Mouse (Mus musculus): ENCODE results near the gene Rgl1. TPM values are rescaled to one million over a fixed set of nuclear protein-coding genes. Genes with fewer than 3 reads are reported as not detected.

Gene Rgl1
- polyA plus RNA-seq, 1 experiment from 2014 or later: 13.9 TPM

GRCm38 (mm10) chr1:152508481-152509220 is 257.5 kb downstream of the Rgl1 start:
- H3K4me1 ChIP-seq (ENCODE audit: control insufficient read depth, insufficient read depth, low read length): no peaks in the 10 kb centered on the region
- no peak overlapping the region for H3K4me2 ChIP-seq (ENCODE audit: low read length)
- H3K4me3 ChIP-seq (ENCODE audit: low read depth, low read length): no peak overlapping the region
- no peak overlapping the region for H3K9ac ChIP-seq (ENCODE audit: low read depth, low read length)
- H3K9me3 ChIP-seq (replicated peaks; ENCODE audit: control insufficient read depth, low read length, poor library complexity, severe bottlenecking): no peaks in the 10 kb centered on the region
- 90% methylated on average over 11 of the region's 11 CpGs for WGBS
- ATAC-seq: no peak
- no peaks in the 10 kb centered on the region for H3K27me3 ChIP-seq (ENCODE audit: control insufficient read depth, insufficient read depth, low read depth, low read length)
- no peaks in the 10 kb centered on the region for H3K36me3 ChIP-seq (ENCODE audit: control insufficient read depth, insufficient read depth, low read length)
- no peak overlapping the region for H3K27ac ChIP-seq (ENCODE audit: low read length)

DNA sequence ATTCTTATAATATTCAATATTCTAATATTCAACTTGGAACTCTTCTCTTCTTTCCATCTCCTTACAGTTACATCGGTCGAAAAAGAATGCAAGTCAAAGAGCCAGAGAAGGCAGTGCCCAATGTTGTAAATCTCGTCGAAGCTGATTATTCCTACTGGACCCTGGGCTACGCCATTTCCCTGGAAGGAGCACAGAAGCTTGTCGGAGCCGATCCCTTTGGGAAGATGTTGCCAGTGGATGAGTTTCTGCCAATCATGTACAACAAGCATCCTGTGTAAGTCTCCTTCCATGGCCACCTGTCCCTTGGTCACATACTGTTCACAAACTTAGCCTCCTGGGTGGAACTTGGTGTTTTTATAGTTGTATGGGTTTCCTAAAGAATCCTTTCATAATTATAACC is 259.4 kb downstream of the Rgl1 start:
- Histone ChIP-seq H3K9ac (ENCODE audit: low read depth, low read length) (no peak overlapping the region), H3K27ac (ENCODE audit: low read length) (no peak overlapping the region), H3K9me3 (replicated peaks; ENCODE audit: control insufficient read depth, low read length, poor library complexity, severe bottlenecking) (no peaks in the 10 kb centered on the region), H3K4me3 (ENCODE audit: low read depth, low read length) (no peak overlapping the region), H3K36me3 (ENCODE audit: control insufficient read depth, insufficient read depth, low read length) (no peaks in the 10 kb centered on the region), H3K27me3 (ENCODE audit: control insufficient read depth, insufficient read depth, low read depth, low read length) (no peaks in the 10 kb centered on the region), H3K4me1 (ENCODE audit: control insufficient read depth, insufficient read depth, low read length) (no peaks in the 10 kb centered on the region), H3K4me2 (ENCODE audit: low read length) (no peak overlapping the region)
- ATAC-seq: no peak
- 95% methylated on average over 7 of the region's 7 CpGs for WGBS

DNA sequence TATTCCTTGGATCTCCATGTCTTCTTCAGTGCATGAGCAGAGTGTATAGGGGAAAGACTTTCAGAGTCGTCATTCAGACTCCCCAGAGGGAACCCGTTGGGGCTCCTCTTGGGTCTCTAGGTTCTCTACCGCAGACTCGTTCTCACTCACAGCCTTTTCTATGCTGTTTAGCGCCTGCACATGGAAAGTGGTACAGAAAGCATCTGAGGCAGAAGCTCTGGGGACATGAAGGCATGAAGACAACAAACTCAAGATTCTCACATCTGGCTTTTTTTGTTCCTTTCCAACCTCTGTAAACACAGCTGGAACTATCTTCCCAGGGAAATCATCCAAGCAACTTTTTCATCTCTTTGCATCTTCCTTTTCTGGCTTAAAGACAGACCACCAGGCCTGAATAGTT is 260.0 kb downstream of the Rgl1 start:
- Histone ChIP-seq H3K9ac (ENCODE audit: low read depth, low read length) (no peak overlapping the region), H3K27ac (ENCODE audit: low read length) (no peak overlapping the region), H3K9me3 (replicated peaks; ENCODE audit: control insufficient read depth, low read length, poor library complexity, severe bottlenecking) (no peaks in the 10 kb centered on the region), H3K4me3 (ENCODE audit: low read depth, low read length) (no peak overlapping the region), H3K4me2 (ENCODE audit: low read length) (no peak overlapping the region), H3K36me3 (ENCODE audit: control insufficient read depth, insufficient read depth, low read length) (no peaks in the 10 kb centered on the region), H3K4me1 (ENCODE audit: control insufficient read depth, insufficient read depth, low read length) (no peaks in the 10 kb centered on the region), H3K27me3 (ENCODE audit: control insufficient read depth, insufficient read depth, low read depth, low read length) (no peaks in the 10 kb centered on the region)
- WGBS: 89% methylated on average over 5 of the region's 5 CpGs
- ATAC-seq: no peak

- 84% methylated on average over 12 of the region's 12 CpGs for WGBS
- Histone ChIP-seq H3K4me1 (ENCODE audit: control insufficient read depth, insufficient read depth, low read length) (no peaks in the 10 kb centered on the region; the same call in 1 of the 2 replicates), H3K27ac (ENCODE audit: low read length) (no peak overlapping the region), H3K9me3 (replicated peaks; ENCODE audit: control insufficient read depth, low read length, poor library complexity, severe bottlenecking) (no peaks in the 10 kb centered on the region), H3K9ac (ENCODE audit: low read depth, low read length) (no peak overlapping the region), H3K36me3 (ENCODE audit: control insufficient read depth, insufficient read depth, low read length) (no peaks in the 10 kb centered on the region), H3K4me2 (ENCODE audit: low read length) (no peak overlapping the region), H3K4me3 (ENCODE audit: low read depth, low read length) (no peak overlapping the region), H3K27me3 (ENCODE audit: control insufficient read depth, insufficient read depth, low read depth, low read length) (no peaks in the 10 kb centered on the region)
- no peak for ATAC-seq
Measured at GRCm38 (mm10) chr1:152499802-152500201, 266.3 kb downstream of the Rgl1 start.

DNA sequence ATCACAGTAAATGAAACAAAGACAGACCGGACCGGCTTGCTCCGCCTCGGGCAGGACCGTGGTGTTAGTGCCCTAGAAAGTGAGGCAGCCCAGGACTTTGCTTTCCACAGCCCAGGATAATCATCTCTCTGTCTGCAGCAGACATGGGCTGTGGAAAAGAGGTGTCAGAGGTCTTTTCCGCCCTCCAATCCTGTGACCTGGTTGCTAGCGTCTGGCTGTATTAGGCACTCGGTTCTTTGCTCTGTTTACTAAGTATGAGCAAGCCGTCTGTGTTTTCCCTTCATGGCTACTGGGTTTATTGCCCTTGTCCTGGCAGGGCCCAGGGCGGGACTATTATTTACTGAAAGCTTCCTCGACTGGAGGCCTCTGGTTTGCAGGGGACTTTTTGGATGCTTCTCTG is 268.6 kb downstream of the Rgl1 start:
- Histone ChIP-seq H3K9ac (ENCODE audit: low read depth, low read length) (no peak overlapping the region), H3K36me3 (ENCODE audit: control insufficient read depth, insufficient read depth, low read length) (no peaks in the 10 kb centered on the region), H3K27me3 (ENCODE audit: control insufficient read depth, insufficient read depth, low read depth, low read length) (no peaks in the 10 kb centered on the region), H3K4me3 (ENCODE audit: low read depth, low read length) (no peak overlapping the region), H3K4me2 (ENCODE audit: low read length) (no peak overlapping the region), H3K27ac (ENCODE audit: low read length) (no peak overlapping the region), H3K9me3 (replicated peaks; ENCODE audit: control insufficient read depth, low read length, poor library complexity, severe bottlenecking) (no peaks in the 10 kb centered on the region), H3K4me1 (ENCODE audit: control insufficient read depth, insufficient read depth, low read length) (no peaks in the 10 kb centered on the region; the same call in 1 of the 2 replicates)
- WGBS: 64% methylated on average over 11 of the region's 11 CpGs
- no peak for ATAC-seq

- 72% methylated on average over 2 of the region's 2 CpGs for WGBS
Measured at GRCm38 (mm10) chr1:152496831-152497230, 269.3 kb downstream of the Rgl1 start.

GRCm38 (mm10) chr1:152492258-152492657 is 273.9 kb downstream of the Rgl1 start:
- Histone ChIP-seq H3K4me1 (ENCODE audit: control insufficient read depth, insufficient read depth, low read length) (no peaks in the 10 kb centered on the region; the same call in 1 of the 2 replicates), H3K36me3 (ENCODE audit: control insufficient read depth, insufficient read depth, low read length) (no peaks in the 10 kb centered on the region), H3K9me3 (replicated peaks; ENCODE audit: control insufficient read depth, low read length, poor library complexity, severe bottlenecking) (no peaks in the 10 kb centered on the region), H3K4me3 (ENCODE audit: low read depth, low read length) (no peak overlapping the region), H3K9ac (ENCODE audit: low read depth, low read length) (no peak overlapping the region), H3K27me3 (ENCODE audit: control insufficient read depth, insufficient read depth, low read depth, low read length) (no peaks in the 10 kb centered on the region), H3K4me2 (ENCODE audit: low read length) (no peak overlapping the region), H3K27ac (ENCODE audit: low read length) (no peak overlapping the region)
- ATAC-seq: no peak
- WGBS: 92% methylated on average over 1 of the region's 1 CpGs

More at GRCm38 (mm10) chr1:152496831-152497230, 269.3 kb downstream of the Rgl1 start:
- Histone ChIP-seq H3K4me3 (ENCODE audit: low read depth, low read length) (no peak overlapping the region), H3K27ac (ENCODE audit: low read length) (no peak overlapping the region), H3K4me1 (ENCODE audit: control insufficient read depth, insufficient read depth, low read length) (no peaks in the 10 kb centered on the region; the same call in 1 of the 2 replicates), H3K36me3 (ENCODE audit: control insufficient read depth, insufficient read depth, low read length) (no peaks in the 10 kb centered on the region), H3K9ac (ENCODE audit: low read depth, low read length) (no peak overlapping the region), H3K9me3 (replicated peaks; ENCODE audit: control insufficient read depth, low read length, poor library complexity, severe bottlenecking) (no peaks in the 10 kb centered on the region), H3K27me3 (ENCODE audit: control insufficient read depth, insufficient read depth, low read depth, low read length) (no peaks in the 10 kb centered on the region), H3K4me2 (ENCODE audit: low read length) (no peak overlapping the region)
- ATAC-seq: no peak

DNA sequence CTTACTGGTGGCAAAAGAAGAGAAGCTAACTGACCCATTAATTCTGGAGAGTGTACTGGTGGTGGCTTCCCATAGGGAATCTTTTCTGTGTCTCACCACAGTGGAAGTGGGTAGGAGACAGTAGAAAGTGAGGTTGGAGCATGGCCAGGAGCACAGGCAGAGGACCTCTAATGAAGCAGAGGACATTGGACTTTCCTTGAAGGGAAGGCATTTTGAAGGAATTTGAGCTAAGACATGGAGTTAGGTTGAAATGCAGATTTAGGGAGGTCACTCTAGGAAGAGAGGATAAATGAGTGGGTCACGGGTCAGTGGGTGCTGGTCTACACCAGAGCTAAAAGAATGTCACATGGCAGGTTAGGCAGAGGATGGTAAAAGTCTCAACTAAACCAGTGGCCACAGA is 275.3 kb downstream of the Rgl1 start:
- Histone ChIP-seq H3K9ac (ENCODE audit: low read depth, low read length) (no peak overlapping the region), H3K4me1 (ENCODE audit: control insufficient read depth, insufficient read depth, low read length) (no peaks in the 10 kb centered on the region), H3K4me2 (ENCODE audit: low read length) (no peak overlapping the region), H3K9me3 (replicated peaks; ENCODE audit: control insufficient read depth, low read length, poor library complexity, severe bottlenecking) (no peaks in the 10 kb centered on the region), H3K27ac (ENCODE audit: low read length) (no peak overlapping the region), H3K4me3 (ENCODE audit: low read depth, low read length) (no peak overlapping the region), H3K36me3 (ENCODE audit: control insufficient read depth, insufficient read depth, low read length) (no peaks in the 10 kb centered on the region), H3K27me3 (ENCODE audit: control insufficient read depth, insufficient read depth, low read depth, low read length) (no peaks in the 10 kb centered on the region)
- no peak for ATAC-seq
- WGBS: 96% methylated on average over 1 of the region's 1 CpGs

- H3K9me3 ChIP-seq (replicated peaks; ENCODE audit: control insufficient read depth, low read length, poor library complexity, severe bottlenecking): no peaks in the 10 kb centered on the region
- WGBS: 90% methylated on average over 4 of the region's 4 CpGs
- ATAC-seq: no peak
Measured at GRCm38 (mm10) chr1:152476126-152476525, 290.0 kb downstream of the Rgl1 start.

More at GRCm38 (mm10) chr1:152476126-152476525, 290.0 kb downstream of the Rgl1 start:
- Histone ChIP-seq H3K27ac (ENCODE audit: low read length) (no peak overlapping the region), H3K36me3 (ENCODE audit: control insufficient read depth, insufficient read depth, low read length) (no peaks in the 10 kb centered on the region), H3K4me3 (ENCODE audit: low read depth, low read length) (no peak overlapping the region), H3K27me3 (ENCODE audit: control insufficient read depth, insufficient read depth, low read depth, low read length) (no peaks in the 10 kb centered on the region), H3K9ac (ENCODE audit: low read depth, low read length) (no peak overlapping the region), H3K4me2 (ENCODE audit: low read length) (no peak overlapping the region), H3K4me1 (ENCODE audit: control insufficient read depth, insufficient read depth, low read length) (no peaks in the 10 kb centered on the region)

Measured in midbrain, embryonic 16.5 days (tissue).